Comparison of ENCODE assay signal across 16 mouse cellular contexts in genomic region chr1:64081217-64081616, GRCm38 (mm10). TPM values are rescaled to one million over a fixed set of nuclear protein-coding genes. Genes with fewer than 3 reads are reported as not detected.
DNase-seq lines count a peak whose midpoint lies in the region; ATAC-seq and TF ChIP-seq lines count a peak whose summit lies in the region.
"Had no signal": no experiment of that assay in that cellular context is flagged by ENCODE, and none has a peak within 500 bp of the region (broad histone marks: within the 10 kb centered on the region; RNA-seq: fewer than 3 reads in every experiment).

No protein-coding gene starts in this region.

- no peak overlapping the region for H3K4me3 ChIP-seq in forebrain, embryonic 12.5 days (replicated peaks)
- no peak overlapping the region for H3K4me3 ChIP-seq in forebrain, embryonic 14.5 days (ENCODE audit: low read depth, low read length)
- no peak overlapping the region for H3K4me3 ChIP-seq in intestine, embryonic 15.5 days (replicated peaks)
- no peak overlapping the region for H3K4me3 ChIP-seq in gastrocnemius, adult 2 months
- H3K4me3 ChIP-seq: forebrain, embryonic 13.5 days; limb, embryonic 15.5 days had no signal

- intact Hi-C loops in gastrocnemius, adult 2 months (cut with DNase I) = loop anchor here (5.0 kb wide), 1 partner anchor 39 kb away; no protein-coding TSS in a partner anchor

- no peak for TF ChIP-seq CTCF in gastrocnemius, adult 2 months (IDR thresholded peaks at IDR 0.05)

- no peak overlapping the region for H3K9ac ChIP-seq in forebrain, embryonic 12.5 days
- no peak overlapping the region for H3K9ac ChIP-seq in forebrain, embryonic 14.5 days (ENCODE audit: low read length)
- no peak overlapping the region for H3K9ac ChIP-seq in intestine, embryonic 15.5 days
- H3K9ac ChIP-seq: forebrain, embryonic 13.5 days; limb, embryonic 15.5 days had no signal

- H3K9me3 ChIP-seq in forebrain, embryonic 12.5 days = no peaks in the 10 kb centered on the region
- no peaks in the 10 kb centered on the region for H3K9me3 ChIP-seq in forebrain, embryonic 14.5 days (replicated peaks; ENCODE audit: control insufficient read depth, low read length)
- H3K9me3 ChIP-seq in intestine, embryonic 15.5 days = no peaks in the 10 kb centered on the region
- H3K9me3 ChIP-seq: forebrain, embryonic 13.5 days; limb, embryonic 15.5 days had no signal

- H3K27ac ChIP-seq in forebrain, embryonic 12.5 days = no peak overlapping the region
- no peak overlapping the region for H3K27ac ChIP-seq in forebrain, embryonic 14.5 days (ENCODE audit: low read depth, low read length)
- H3K27ac ChIP-seq in intestine, embryonic 15.5 days = no peak overlapping the region
- no peak overlapping the region for H3K27ac ChIP-seq in gastrocnemius, adult 2 months
- H3K27ac ChIP-seq: forebrain, embryonic 13.5 days; kidney, postnatal 0 days; limb, embryonic 15.5 days had no signal

- no peak overlapping the region for H3K4me2 ChIP-seq in forebrain, embryonic 12.5 days
- no peak overlapping the region for H3K4me2 ChIP-seq in forebrain, embryonic 14.5 days (ENCODE audit: low read length)
- H3K4me2 ChIP-seq in intestine, embryonic 15.5 days (replicated peaks) = no peak overlapping the region
- H3K4me2 ChIP-seq: forebrain, embryonic 13.5 days; limb, embryonic 15.5 days had no signal

- peaks cover 25% of the 10 kb centered on the region for H3K4me1 ChIP-seq in forebrain, embryonic 12.5 days
- peaks cover 18% of the 10 kb centered on the region for H3K4me1 ChIP-seq in forebrain, embryonic 14.5 days (ENCODE audit: control insufficient read depth, insufficient read depth, low read length)
- no peaks in the 10 kb centered on the region; the same call in 1 of the 2 replicates for H3K4me1 ChIP-seq in intestine, embryonic 15.5 days (replicated peaks)
- H3K4me1 ChIP-seq: limb, embryonic 15.5 days had no signal

- H3K27me3 ChIP-seq in forebrain, embryonic 12.5 days = no peaks in the 10 kb centered on the region
- no peaks in the 10 kb centered on the region for H3K27me3 ChIP-seq in forebrain, embryonic 14.5 days (replicated peaks; ENCODE audit: control insufficient read depth, insufficient read depth, low read length)
- no peaks in the 10 kb centered on the region for H3K27me3 ChIP-seq in intestine, embryonic 15.5 days (replicated peaks)
- H3K27me3 ChIP-seq: forebrain, embryonic 13.5 days; limb, embryonic 15.5 days had no signal

- 58% methylated on average over 2 of the region's 2 CpGs for WGBS in forebrain, embryonic 12.5 days
- 58% methylated on average over 2 of the region's 2 CpGs for WGBS in forebrain, embryonic 14.5 days
- 51% methylated on average over 2 of the region's 2 CpGs for WGBS in intestine, embryonic 15.5 days

- DNase-seq in forebrain, embryonic 14.5 days (ENCODE audit: low spot score) = no peak
- DNase-seq in 416B (ENCODE audit: low read depth) = peak; percentile 56
- no peak for DNase-seq in cerebellum, postnatal 10 days
- no peak for DNase-seq in right cerebral cortex, postnatal 36 days (ENCODE audit: low spot score in 2 of 2)
- DNase-seq in gastrocnemius, adult 2 months = no peak
- DNase-seq: cerebellum, adult 11-12 months; heart, postnatal 4 days; lung, postnatal 14 days; midbrain, embryonic 14.5 days; right cerebral cortex, adult 18-20 months had no signal

- ATAC-seq in forebrain, embryonic 12.5 days (ENCODE audit: low FRiP score) = 0 out of 2 replicates have a peak, but pooled peaks have one; percentile 25
- ATAC-seq in forebrain, embryonic 14.5 days = no peak
- ATAC-seq in intestine, embryonic 15.5 days = 0 out of 2 replicates have a peak, but pooled peaks have one; percentile 35
- peak; percentile 31 for ATAC-seq in megakaryocyte, adult 5-6 weeks (ENCODE audit: poor library complexity, severe bottlenecking)
- ATAC-seq: forebrain, embryonic 13.5 days had no signal

- peaks cover 18% of the 10 kb centered on the region for H3K36me3 ChIP-seq in forebrain, embryonic 12.5 days (replicated peaks)
- H3K36me3 ChIP-seq in forebrain, embryonic 14.5 days (ENCODE audit: control insufficient read depth, insufficient read depth, low read length) = peaks cover 10% of the 10 kb centered on the region; the same call in 1 of the 2 replicates
- H3K36me3 ChIP-seq in intestine, embryonic 15.5 days = peaks cover 7% of the 10 kb centered on the region; the same call in 1 of the 2 replicates

RNA-seq across cellular contexts. Expression of gene Klf7, which starts 40.9 kb away (rescaled TPM):
- polyA plus RNA-seq in forebrain, embryonic 12.5 days (2016; fragmentation: Nextera tagmentation; extraction: Ambion mirVana) = 40.7 and 46.9 TPM in 2 replicates
- 63.1 and 91.4 TPM in 2 replicates for polyA plus RNA-seq in forebrain, embryonic 14.5 days (2014; fragmentation: Nextera tagmentation; extraction: Ambion mirVana)
- polyA plus RNA-seq in intestine, embryonic 15.5 days (2015; fragmentation: Nextera tagmentation; extraction: Ambion mirVana) = 24.8 and 27.3 TPM in 2 replicates
- total RNA-seq in megakaryocyte, adult 5-6 weeks (2015) = 11.9 and 13.6 TPM in 2 replicates
- total RNA-seq in megakaryocyte, adult 5-6 weeks (2017) = 8.3 and 13.0 TPM in 2 replicates
- 10 to 100 TPM in 1 of 2 experiments, 1 to 10 TPM in 1; 7.6 to 12.6 TPM for total RNA-seq in gastrocnemius, adult 2 months (2021)
